Mouse (Mus musculus) B cell, adult 2 months (primary cell): ENCODE results near the gene Neurl1b.

Experiments
- DNase-seq, 2 experiments: peaks; one replicate each; pipeline ENCODE4 v3.0.0; 2022

Gene Neurl1b

DNA sequence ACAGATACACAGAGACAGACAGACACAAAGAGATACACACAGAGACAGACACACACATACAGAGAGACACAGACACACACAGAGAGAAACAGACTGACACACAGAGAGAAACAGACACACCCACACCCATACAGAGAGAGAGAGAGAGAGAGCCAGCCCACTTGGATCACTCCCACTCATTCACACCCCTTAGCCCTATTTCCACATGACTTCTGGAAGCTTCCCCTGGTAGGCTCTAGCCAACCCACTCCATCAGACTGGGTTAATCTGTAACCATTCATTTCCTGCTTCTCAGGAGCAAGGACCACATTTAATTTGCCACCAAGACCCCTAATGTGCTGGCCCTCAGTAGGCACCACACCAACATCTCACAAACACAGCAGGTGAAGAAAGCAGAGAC lies 42.9 kb downstream of the Neurl1b start:
- no peak for DNase-seq

GRCm38 (mm10) chr17:26458049-26458448 lies 43.4 kb downstream of the Neurl1b start:
- no peak for DNase-seq

DNA sequence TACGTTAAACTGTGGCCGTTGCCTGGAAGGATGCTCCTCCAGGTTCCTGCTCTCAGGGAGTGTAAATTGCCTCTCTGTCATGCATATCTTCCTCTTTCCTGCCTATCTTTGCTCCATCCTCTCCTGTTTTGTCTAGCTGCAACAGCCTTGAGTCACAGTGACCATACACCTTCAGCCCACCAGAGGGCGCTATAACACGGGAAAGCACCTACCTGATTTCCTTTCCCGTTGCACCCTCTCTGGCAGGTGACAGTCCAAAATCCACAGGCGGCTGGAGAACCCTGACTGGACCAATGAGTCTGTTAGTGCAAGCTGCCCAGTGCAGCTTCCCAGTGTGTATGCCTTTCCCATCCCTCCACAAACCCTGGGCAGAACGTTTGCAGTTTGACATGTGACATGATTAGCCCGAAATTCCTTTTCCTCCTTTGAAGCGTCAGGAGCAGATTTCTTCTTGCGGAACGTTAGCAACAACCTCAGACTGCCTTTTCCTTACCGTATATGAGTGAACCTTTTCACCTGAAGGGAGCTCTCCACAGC lies 48.1 kb downstream of the Neurl1b start:
- peak; percentile 81 for DNase-seq

DNA sequence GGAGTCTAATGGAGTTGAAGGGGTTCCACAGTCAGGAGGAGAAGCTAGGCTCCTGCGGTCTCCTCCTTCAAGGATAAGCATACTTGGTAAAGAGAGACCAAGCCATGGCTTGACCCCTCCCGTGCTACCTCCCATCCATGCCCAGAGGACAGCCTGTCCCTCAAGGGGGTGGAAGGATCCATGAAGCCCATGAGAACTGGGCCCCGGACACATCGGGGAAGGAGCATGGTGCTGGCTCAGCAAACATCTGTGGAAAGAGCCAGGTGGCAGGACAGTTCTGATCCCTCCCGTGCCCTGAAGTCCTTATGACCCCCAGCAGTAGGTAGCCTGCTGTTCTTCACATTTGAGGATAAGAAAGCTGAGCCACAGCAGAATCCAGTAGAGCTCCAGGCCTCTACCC lies 48.8 kb downstream of the Neurl1b start:
- DNase-seq = no peak

DNA sequence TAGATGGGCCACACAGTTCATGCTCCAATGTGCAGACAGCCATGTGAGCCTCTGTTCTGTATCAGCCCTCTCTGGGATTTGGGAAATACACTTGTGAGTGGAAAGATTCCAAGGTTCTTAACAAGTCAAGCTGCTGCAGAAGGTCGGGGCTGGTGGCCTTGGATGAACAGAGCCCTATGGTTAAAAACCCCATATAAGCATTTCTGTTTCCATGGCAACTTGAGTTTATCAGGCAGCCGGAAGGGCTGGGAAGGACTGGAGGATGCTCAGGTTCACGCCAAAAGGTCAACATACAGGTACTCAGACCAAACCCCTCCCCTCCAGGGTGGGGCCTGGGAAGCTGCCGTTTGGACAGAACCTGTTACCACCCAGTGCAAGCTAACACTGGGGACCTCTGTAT lies 49.4 kb downstream of the Neurl1b start:
- DNase-seq = no peak

DNA sequence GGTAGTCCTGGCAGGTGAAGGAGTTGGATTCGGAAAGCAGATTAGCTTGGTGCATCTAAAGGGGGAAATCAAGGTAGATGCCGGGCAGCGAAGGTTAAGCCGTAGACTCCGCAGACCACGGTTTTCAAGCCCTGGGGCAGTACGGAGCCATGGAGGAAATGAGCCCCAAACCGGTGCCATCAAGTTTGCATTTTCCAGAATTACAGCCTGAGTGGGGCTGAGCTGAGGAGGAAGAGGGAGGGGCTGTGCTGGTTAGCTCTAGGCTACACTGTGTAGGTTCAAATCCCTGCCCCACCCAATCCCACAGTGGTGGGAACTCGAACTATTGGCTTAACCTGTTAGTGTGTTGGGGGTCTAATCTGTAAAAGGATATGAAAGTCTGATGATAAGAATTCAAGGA lies 49.9 kb downstream of the Neurl1b start:
- no peak for DNase-seq

DNA sequence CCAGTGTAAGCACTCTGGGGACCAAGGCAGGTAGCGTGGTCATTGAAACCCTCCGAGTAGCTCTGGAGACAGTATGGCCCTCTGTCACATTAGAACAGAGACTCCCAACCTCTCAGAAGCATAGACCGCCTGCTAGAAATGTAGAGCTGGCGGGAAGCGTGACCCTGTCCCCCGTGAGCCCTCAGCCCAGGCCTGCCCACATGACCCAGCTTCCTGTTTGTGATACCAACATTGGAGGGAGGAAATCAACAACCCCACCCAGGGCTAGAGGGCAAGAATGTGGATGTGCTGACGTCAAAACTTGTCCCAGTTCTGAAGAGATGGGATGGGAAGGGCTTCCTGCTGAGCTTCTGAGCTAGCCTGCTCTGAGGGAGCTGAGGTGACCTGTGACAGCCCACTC lies 50.3 kb downstream of the Neurl1b start:
- DNase-seq = no peak

DNA sequence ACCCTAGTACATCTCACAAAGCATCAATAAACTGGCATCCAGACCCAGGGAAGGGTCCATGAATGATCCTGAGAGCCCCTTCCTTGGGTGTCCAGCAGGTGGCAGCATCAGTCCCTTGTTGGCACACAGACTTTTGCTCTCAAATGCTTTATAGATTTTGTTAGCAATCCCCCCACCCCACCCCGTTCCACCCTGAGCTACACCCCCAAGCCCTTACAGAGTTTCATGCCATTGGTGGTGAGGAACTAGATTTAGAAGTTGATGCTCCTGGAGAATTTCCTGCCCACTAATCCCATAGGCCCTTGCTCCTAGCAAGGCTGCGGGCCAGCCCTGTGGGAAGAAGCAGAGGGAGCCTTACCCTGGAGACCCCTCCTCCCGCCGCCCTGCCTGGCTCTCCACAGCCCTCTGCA lies 52.1 kb downstream of the Neurl1b start:
- peak; percentile 87 to 89 for DNase-seq

GRCm38 (mm10) chr17:26467619-26468018 lies 53.0 kb downstream of the Neurl1b start:
- DNase-seq = no peak

GRCm38 (mm10) chr17:26468102-26468894 lies 53.7 kb downstream of the Neurl1b start:
- DNase-seq = no peak

GRCm38 (mm10) chr17:26476871-26477270 lies 62.2 kb downstream of the Neurl1b start:
- DNase-seq = no peak

- DNase-seq = no peak
These were observed 64.0 kb downstream of the Neurl1b start for GRCm38 (mm10) chr17:26478672-26479071.

DNA sequence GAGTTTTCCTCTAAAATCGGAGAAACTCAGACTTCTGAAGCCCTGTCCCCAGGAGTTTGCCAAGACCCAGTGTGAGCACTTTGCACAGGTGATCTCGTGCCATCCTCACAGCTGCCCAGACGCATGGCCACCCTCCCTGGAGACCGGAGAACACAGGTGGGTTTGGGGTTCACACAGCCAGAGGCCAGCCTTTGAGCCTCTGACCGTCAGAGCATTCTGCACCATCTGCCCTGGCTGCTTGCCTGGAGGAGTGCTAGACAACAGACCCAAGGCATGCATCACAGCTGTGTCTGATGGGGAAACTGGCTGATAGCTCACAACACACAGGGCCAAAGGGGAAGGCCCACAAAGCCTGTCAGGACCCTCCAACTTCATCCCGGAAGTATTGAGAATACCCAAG lies 65.0 kb downstream of the Neurl1b start:
- no peak for DNase-seq

- no peak for DNase-seq
These were observed 66.3 kb downstream of the Neurl1b start for GRCm38 (mm10) chr17:26480956-26481355.

DNA sequence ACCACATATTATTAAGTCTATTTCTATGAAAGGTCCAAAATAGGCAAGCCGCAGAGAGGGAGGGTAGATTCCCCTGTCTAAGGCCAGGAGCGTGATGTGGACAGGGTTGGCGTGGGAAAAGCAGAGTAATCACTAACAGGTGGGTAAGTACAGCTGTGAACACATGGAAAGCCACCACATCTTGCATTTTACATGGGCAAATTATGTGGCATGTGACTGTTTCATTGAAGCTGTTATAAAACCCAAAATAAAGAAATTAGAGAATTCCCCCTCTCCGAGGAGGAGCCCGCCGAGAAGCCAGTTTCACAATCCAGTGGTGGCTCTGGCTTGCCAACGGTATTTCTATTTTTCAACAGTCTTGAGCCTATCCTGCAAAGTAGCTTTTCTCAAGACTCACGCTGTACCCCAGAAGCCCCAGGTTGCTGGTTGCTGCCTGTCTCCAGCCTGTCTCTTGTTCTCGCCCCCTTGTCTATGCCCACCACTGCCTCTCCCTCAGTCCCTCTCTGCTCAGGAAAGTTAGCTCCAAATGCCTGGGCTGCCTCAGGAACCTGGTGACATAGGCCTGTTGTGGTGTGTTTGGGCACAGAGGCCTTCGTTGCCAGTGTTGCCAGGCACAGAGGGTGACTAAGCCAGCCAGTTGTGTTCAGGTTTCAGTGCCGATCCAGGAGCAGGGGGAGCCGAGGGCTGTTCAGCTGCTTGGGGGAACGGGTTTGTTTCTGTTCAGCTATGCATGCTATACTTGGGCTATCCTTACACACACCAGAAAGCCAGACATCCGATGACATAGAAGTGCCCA lies 70.2 kb downstream of the Neurl1b start:
- no peak for DNase-seq

GRCm38 (mm10) chr17:26487266-26487665 lies 72.6 kb downstream of the Neurl1b start:
- no peak for DNase-seq

DNA sequence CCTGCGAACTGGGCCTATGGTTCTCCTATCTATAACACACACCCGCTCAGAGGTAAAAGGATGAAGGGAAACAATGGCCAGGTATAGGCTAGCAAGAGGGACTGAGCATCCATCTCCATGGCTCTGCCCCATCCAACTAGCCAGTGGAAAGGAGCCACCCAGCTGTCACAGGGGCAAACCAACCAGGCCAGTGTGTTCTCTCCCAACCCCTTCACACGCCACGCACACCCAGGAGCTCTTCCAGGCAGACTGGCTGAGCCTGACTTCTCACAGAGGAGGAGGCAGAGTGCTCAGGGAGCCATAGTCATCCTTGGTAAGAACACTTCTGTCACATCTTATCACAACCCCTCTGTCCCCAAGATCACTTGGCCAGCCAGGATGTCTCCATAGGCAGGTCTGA lies 73.3 kb downstream of the Neurl1b start:
- DNase-seq = no peak

GRCm38 (mm10) chr17:26488711-26489403 lies 74.2 kb downstream of the Neurl1b start:
- DNase-seq = no peak

DNA sequence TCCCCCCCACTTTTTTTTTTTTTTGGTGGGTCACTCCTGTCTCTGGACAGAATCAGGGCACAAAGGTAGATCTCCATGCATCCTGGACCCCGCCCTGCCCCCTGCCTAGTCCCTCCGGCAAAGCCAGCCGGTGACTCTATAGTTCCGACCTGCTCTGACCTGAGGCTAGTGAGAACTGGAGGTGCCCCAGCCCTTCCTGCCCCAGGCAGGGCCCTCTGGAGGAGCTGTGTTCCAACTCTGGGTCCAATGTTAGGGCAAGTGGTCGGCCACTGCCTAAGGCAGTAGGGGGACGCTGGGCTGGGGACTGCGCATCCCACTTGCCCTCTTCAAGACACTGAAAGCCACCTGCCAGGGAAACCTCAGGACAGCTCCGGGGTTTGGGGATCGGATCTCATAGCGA lies 75.4 kb downstream of the Neurl1b start:
- no peak for DNase-seq

DNA sequence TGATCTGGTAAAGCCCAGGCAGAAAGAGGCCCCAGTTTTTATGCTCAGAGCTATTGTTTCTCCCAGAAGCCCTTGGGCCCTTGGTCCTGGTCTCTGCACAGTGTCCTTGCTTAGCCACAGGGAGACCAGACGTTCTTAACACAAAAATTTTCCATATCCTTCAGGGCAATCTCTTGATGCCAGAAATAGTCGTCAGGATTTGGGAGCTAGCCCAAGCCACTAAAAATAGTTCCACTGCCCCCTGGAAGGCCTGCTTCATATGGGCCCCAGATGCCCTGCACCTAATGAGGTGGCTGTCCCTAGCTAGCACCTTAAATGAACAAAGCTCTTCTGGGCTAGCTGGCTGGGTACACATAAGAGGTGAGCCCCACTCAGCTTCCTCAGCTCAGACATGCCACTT lies 76.3 kb downstream of the Neurl1b start:
- DNase-seq = no peak

GRCm38 (mm10) chr17:26492246-26492645 lies 77.6 kb downstream of the Neurl1b start:
- DNase-seq = no peak

- DNase-seq = no peak
These were observed 80.2 kb downstream of the Neurl1b start for GRCm38 (mm10) chr17:26494642-26495468.
